ENCODE assay signal across 9 mouse cellular contexts in genomic region chr12:113157002-113157401, GRCm38 (mm10). TPM values are rescaled to one million over a fixed set of nuclear protein-coding genes. Genes with fewer than 3 reads are reported as not detected.
DNase-seq lines count a peak whose midpoint lies in the region; ATAC-seq and TF ChIP-seq lines count a peak whose summit lies in the region.
"Had no signal": no experiment of that assay in that cellular context is flagged by ENCODE, and none has a peak within 500 bp of the region (broad histone marks: within the 10 kb centered on the region; RNA-seq: fewer than 3 reads in every experiment).

No protein-coding gene starts in this region.

- intact Hi-C loops in gastrocnemius, postnatal 14 days (cut with DNase I; ENCODE audit: low total_unique reads): loop anchor here (5.0 kb wide), 1 partner anchor 150 kb away; no protein-coding TSS in a partner anchor

- peak overlapping the region; percentile 72 for H3K4me3 ChIP-seq in erythroblast, embryonic 14.5 days (replicated peaks)
- peak overlapping the region; percentile 88 for H3K4me3 ChIP-seq in E14TG2a.4 (replicated peaks; ENCODE audit: low read length)
- H3K4me3 ChIP-seq in heart, embryonic 13.5 days: peak overlapping the region; percentile 72
- peak overlapping the region; percentile 84 for H3K4me3 ChIP-seq in liver, embryonic 16.5 days (ENCODE audit: low read depth, low read length)

- H3K36me3 ChIP-seq in erythroblast, embryonic 14.5 days (ENCODE audit: control insufficient read depth): peaks cover 37% of the 10 kb centered on the region
- H3K36me3 ChIP-seq in E14TG2a.4 (ENCODE audit: insufficient read depth, low read length): peaks cover 54% of the 10 kb centered on the region
- peaks cover 18% of the 10 kb centered on the region for H3K36me3 ChIP-seq in heart, embryonic 13.5 days
- H3K36me3 ChIP-seq in liver, embryonic 16.5 days (ENCODE audit: control insufficient read depth, insufficient read depth): no peaks in the 10 kb centered on the region

- H3K27ac ChIP-seq in heart, embryonic 13.5 days (replicated peaks): 0 out of 2 replicates have a peak overlapping the region, but pooled peaks have one; percentile 33
- no peak overlapping the region for H3K27ac ChIP-seq in liver, embryonic 16.5 days (ENCODE audit: low read length)

- DNase-seq in right cerebral cortex, adult 2 months (ENCODE audit: low spot score in 2 of 2): no peak
- DNase-seq in gastrocnemius, postnatal 14 days: no peak

- peaks cover 18% of the 10 kb centered on the region for H3K27me3 ChIP-seq in erythroblast, embryonic 14.5 days (ENCODE audit: control insufficient read depth)
- H3K27me3 ChIP-seq in E14TG2a.4 (ENCODE audit: insufficient read depth, low read length): peaks cover 12% of the 10 kb centered on the region
- H3K27me3 ChIP-seq in heart, embryonic 13.5 days (replicated peaks): no peaks in the 10 kb centered on the region
- H3K27me3 ChIP-seq in liver, embryonic 16.5 days (ENCODE audit: control insufficient read depth, insufficient read depth, low read depth, low read length): peaks cover 9% of the 10 kb centered on the region

- peak overlapping the region; percentile 92 for H3K4me2 ChIP-seq in heart, embryonic 13.5 days
- H3K4me2 ChIP-seq in liver, embryonic 16.5 days (ENCODE audit: low read depth, low read length): peak overlapping the region; percentile 95

- no peak for ATAC-seq in erythroblast, adult 5-6 weeks (replicated peaks; ENCODE audit: low FRiP score, poor library complexity, severe bottlenecking)
- ATAC-seq in heart, embryonic 13.5 days (ENCODE audit: extremely low read depth, insufficient number of reproducible peaks, low FRiP score, low TSS enrichment): no peak
- ATAC-seq in liver, embryonic 16.5 days (ENCODE audit: low read depth): no peak
- no peak for ATAC-seq in monocyte, adult 5-6 weeks (replicated peaks; ENCODE audit: insufficient number of reproducible peaks, low FRiP score, low TSS enrichment, poor library complexity, severe bottlenecking)

- H3K4me1 ChIP-seq in erythroblast, embryonic 14.5 days (ENCODE audit: control insufficient read depth): peaks cover 48% of the 10 kb centered on the region
- peaks cover 80% of the 10 kb centered on the region for H3K4me1 ChIP-seq in E14TG2a.4 (replicated peaks; ENCODE audit: low read depth, low read length)
- H3K4me1 ChIP-seq in heart, embryonic 13.5 days: peaks cover 37% of the 10 kb centered on the region
- H3K4me1 ChIP-seq in liver, embryonic 16.5 days (ENCODE audit: control insufficient read depth, low read depth, low read length): peaks cover 25% of the 10 kb centered on the region

- peak overlapping the region; percentile 81 for H3K9ac ChIP-seq in heart, embryonic 13.5 days
- peak overlapping the region; percentile 87 for H3K9ac ChIP-seq in liver, embryonic 16.5 days (ENCODE audit: low read depth, low read length)

- 36% methylated on average over 8 of the region's 8 CpGs for WGBS in heart, embryonic 13.5 days
- WGBS in liver, embryonic 16.5 days (ENCODE audit: insufficient replicate concordance): 44% methylated on average over 8 of the region's 8 CpGs

- H3K9me3 ChIP-seq in erythroblast, embryonic 14.5 days (ENCODE audit: control insufficient read depth, low read length): no peaks in the 10 kb centered on the region
- H3K9me3 ChIP-seq in E14TG2a.4 (ENCODE audit: low read length): no peaks in the 10 kb centered on the region
- H3K9me3 ChIP-seq in heart, embryonic 13.5 days: no peaks in the 10 kb centered on the region
- H3K9me3 ChIP-seq in liver, embryonic 16.5 days (replicated peaks; ENCODE audit: control insufficient read depth, low read length): no peaks in the 10 kb centered on the region

- no peak for TF ChIP-seq CTCF in E14TG2a.4 (conservative IDR thresholded peaks at IDR 0.05; ENCODE audit: low read length)

RNA-seq across cellular contexts. Expression of gene Tedc1, which starts 0.8 kb away (rescaled TPM):
- polyA plus RNA-seq in erythroblast, embryonic 14.5 days (2012): 2.3 and 2.9 TPM in 2 replicates
- 1.0 and 1.9 TPM in 2 replicates for total RNA-seq in erythroblast, adult 5-6 weeks (2015; ENCODE audit: low replicate concordance)
- total RNA-seq in erythroblast, adult 5-6 weeks (2017; ENCODE audit: low replicate concordance): 7.5 and 8.2 TPM in 2 replicates
- 20.6 and 21.8 TPM in 2 replicates for polyA plus RNA-seq in heart, embryonic 13.5 days (2015; fragmentation: Nextera tagmentation; extraction: Ambion mirVana)
- polyA plus RNA-seq in liver, embryonic 16.5 days (2015; fragmentation: Nextera tagmentation; extraction: Ambion mirVana): 9.1 and 9.2 TPM in 2 replicates
- total RNA-seq in monocyte, adult 5-6 weeks (2017): 3.6 to 8.8 TPM (median 4.8 TPM) in 3 replicates
- 1 to 10 TPM in 1 of 2 experiments, under 1 TPM in 1; 0.69 to 1.6 TPM for total RNA-seq in gastrocnemius, postnatal 14 days (2021)

RNA-seq across cellular contexts. Expression of gene Crip1, which starts 10.9 kb away (rescaled TPM):
- polyA plus RNA-seq in erythroblast, embryonic 14.5 days (2012): 2.8 and 3.3 TPM in 2 replicates
- total RNA-seq in erythroblast, adult 5-6 weeks (2015; ENCODE audit: low replicate concordance): 111 and 139 TPM in 2 replicates
- 75.3 and 179 TPM in 2 replicates for total RNA-seq in erythroblast, adult 5-6 weeks (2017; ENCODE audit: low replicate concordance)
- 408 and 464 TPM in 2 replicates for polyA plus RNA-seq in heart, embryonic 13.5 days (2015; fragmentation: Nextera tagmentation; extraction: Ambion mirVana)
- polyA plus RNA-seq in liver, embryonic 16.5 days (2015; fragmentation: Nextera tagmentation; extraction: Ambion mirVana): 97.4 and 102 TPM in 2 replicates
- 1,094 to 1,293 TPM (median 1,104 TPM) in 3 replicates for total RNA-seq in monocyte, adult 5-6 weeks (2017)
- total RNA-seq in gastrocnemius, postnatal 14 days (2021): 100 to 1,000 TPM; 115 to 139 TPM

RNA-seq across cellular contexts. Expression of gene Crip2, which starts 17.0 kb away (rescaled TPM):
- 12.2 and 14.5 TPM in 2 replicates for polyA plus RNA-seq in erythroblast, embryonic 14.5 days (2012)
- 6.9 and 9.0 TPM in 2 replicates for total RNA-seq in erythroblast, adult 5-6 weeks (2015; ENCODE audit: low replicate concordance)
- total RNA-seq in erythroblast, adult 5-6 weeks (2017; ENCODE audit: low replicate concordance): 3.6 and 3.9 TPM in 2 replicates
- polyA plus RNA-seq in heart, embryonic 13.5 days (2015; fragmentation: Nextera tagmentation; extraction: Ambion mirVana): 1,302 and 1,499 TPM in 2 replicates
- polyA plus RNA-seq in liver, embryonic 16.5 days (2015; fragmentation: Nextera tagmentation; extraction: Ambion mirVana): 41.6 and 43.8 TPM in 2 replicates
- 0.57 to 1.7 TPM in 2 of 3 replicates, not detected in the other for total RNA-seq in monocyte, adult 5-6 weeks (2017)
- total RNA-seq in gastrocnemius, postnatal 14 days (2021): 10 to 100 TPM; 82.5 to 84.7 TPM

RNA-seq across cellular contexts. Expression of gene Tmem121, which starts 28.7 kb away (rescaled TPM):
- polyA plus RNA-seq in erythroblast, embryonic 14.5 days (2012): not detected in 2 replicates
- not detected in 2 replicates for total RNA-seq in erythroblast, adult 5-6 weeks (2015; ENCODE audit: low replicate concordance)
- 1.0 TPM in 1 of 2 replicates, not detected in the other for total RNA-seq in erythroblast, adult 5-6 weeks (2017; ENCODE audit: low replicate concordance)
- 2.8 and 3.1 TPM in 2 replicates for polyA plus RNA-seq in heart, embryonic 13.5 days (2015; fragmentation: Nextera tagmentation; extraction: Ambion mirVana)
- 0.36 and 0.39 TPM in 2 replicates for polyA plus RNA-seq in liver, embryonic 16.5 days (2015; fragmentation: Nextera tagmentation; extraction: Ambion mirVana)
- total RNA-seq in monocyte, adult 5-6 weeks (2017): 0.19 TPM in 1 of 3 replicates, not detected in the others
- total RNA-seq in gastrocnemius, postnatal 14 days (2021): under 1 TPM; 0.33 to 0.47 TPM
- total RNA-seq: neutrophil, adult 5-6 weeks had no signal

RNA-seq across cellular contexts. Expression of gene Mta1, which starts 58.9 kb away (rescaled TPM):
- 18.5 and 22.5 TPM in 2 replicates for polyA plus RNA-seq in erythroblast, embryonic 14.5 days (2012)
- total RNA-seq in erythroblast, adult 5-6 weeks (2015; ENCODE audit: low replicate concordance): 14.8 and 15.0 TPM in 2 replicates
- 8.5 and 13.6 TPM in 2 replicates for total RNA-seq in erythroblast, adult 5-6 weeks (2017; ENCODE audit: low replicate concordance)
- polyA plus RNA-seq in heart, embryonic 13.5 days (2015; fragmentation: Nextera tagmentation; extraction: Ambion mirVana): 11.2 and 11.9 TPM in 2 replicates
- polyA plus RNA-seq in liver, embryonic 16.5 days (2015; fragmentation: Nextera tagmentation; extraction: Ambion mirVana): 3.4 and 3.5 TPM in 2 replicates
- 9.6 to 19.4 TPM (median 12.7 TPM) in 3 replicates for total RNA-seq in monocyte, adult 5-6 weeks (2017)
- 10 to 100 TPM; 34.6 to 35.4 TPM for total RNA-seq in gastrocnemius, postnatal 14 days (2021)

Comparison
In these comparisons a context has a peak if more than half of its experiments do, and no peak if none do; other contexts are left out.
1. RNA of gene Crip2, which starts 17.0 kb away (total RNA-seq): 82.5 to 84.7 TPM in gastrocnemius, postnatal 14 days; 3.6 to 9.0 TPM in erythroblast, adult 5-6 weeks and 0.57 to 1.7 TPM in monocyte, adult 5-6 weeks; every median in the first group is over 4 times any median in the second.
2. Peak in every context shown above with its lines, with median percentiles within 50 percentile points of each other: H3K4me3 ChIP-seq.